Mouse (Mus musculus) layer of hippocampus, adult 8-10 months (tissue): Measurements from ENCODE around the gene Jchain. TPM values are rescaled to one million over a fixed set of nuclear protein-coding genes. Genes with fewer than 3 reads are reported as not detected.
A peak's percentile ranks its signal among the peaks of the same experiment; 100 is the strongest.
"Not testable (repeated sequence)": the region's sequence is repeated elsewhere in the genome, so short reads cannot be mapped to it uniquely, and the experiment has no call there.

ENCODE experiments used
- DNase-seq, 2 experiments: peaks; one replicate each; pipeline ENCODE4 v3.0.0; 2022; ENCODE audit warnings: low spot score in 2 of 2
- total RNA-seq, 4 experiments: library from RNA; stranded (reverse); gene quantifications; 2 replicates each; pipeline ENCODE4 v1.2.4; 2022

Gene Jchain
- total RNA-seq, result under 1 TPM; 0.23 to 0.39 (median 0.32) TPM

- DNase-seq, result no peak
Observed at GRCm38 (mm10) chr5:88527657-88528056, at the start of gene Jchain. Gene Jchain (minus strand): TSS chr5:88527891.

GRCm38 (mm10) chr5:88575506-88576338, 48.0 kb upstream of the Jchain start:
- no peak for DNase-seq

GRCm38 (mm10) chr5:88574829-88575228, 47.1 kb upstream of the Jchain start:
- no peak for DNase-seq

- no peak for DNase-seq
Observed at GRCm38 (mm10) chr5:88569541-88569940, 41.9 kb upstream of the Jchain start.

- DNase-seq, result no peak
Observed at GRCm38 (mm10) chr5:88566034-88566841, 38.5 kb upstream of the Jchain start.

GRCm38 (mm10) chr5:88565148-88566033, 37.7 kb upstream of the Jchain start:
- DNase-seq, result no peak

- DNase-seq, result peak in 1 of 2 experiments; percentile 64
Observed at GRCm38 (mm10) chr5:88564501-88565147, 36.9 kb upstream of the Jchain start, which contains the start of gene Rufy3. Gene Rufy3 (plus strand): TSS chr5:88565040.

GRCm38 (mm10) chr5:88562863-88563780, 35.4 kb upstream of the Jchain start:
- no peak for DNase-seq

- no peak for DNase-seq
Observed at GRCm38 (mm10) chr5:88561080-88561814, 33.6 kb upstream of the Jchain start.

- no peak for DNase-seq
Observed at GRCm38 (mm10) chr5:88558991-88559390, 31.3 kb upstream of the Jchain start.

- peak; percentile 87 to 92 for DNase-seq
Observed at GRCm38 (mm10) chr5:88554086-88554886, 26.6 kb upstream of the Jchain start, which contains the start of gene Utp3. Gene Utp3 (plus strand): TSS chr5:88554462.

GRCm38 (mm10) chr5:88553271-88554085, 25.8 kb upstream of the Jchain start:
- DNase-seq, result no peak

GRCm38 (mm10) chr5:88545536-88545935, 17.8 kb upstream of the Jchain start:
- DNase-seq, result no peak

GRCm38 (mm10) chr5:88544411-88544810, 16.7 kb upstream of the Jchain start:
- not testable (repeated sequence) for DNase-seq

- DNase-seq, result no peak
Observed at GRCm38 (mm10) chr5:88542651-88543282, 15.1 kb upstream of the Jchain start.

- DNase-seq, result no peak
Observed at GRCm38 (mm10) chr5:88540845-88541244, 13.2 kb upstream of the Jchain start.

GRCm38 (mm10) chr5:88534697-88535096, 7.0 kb upstream of the Jchain start:
- DNase-seq, result no peak
